Mouse (Mus musculus) pancreas, adult 10 weeks (tissue): Measurements from ENCODE around the gene Card10. TPM values are rescaled to one million over a fixed set of nuclear protein-coding genes. Genes with fewer than 3 reads are reported as not detected.

ENCODE experiments used
- polyA plus RNA-seq: library from polyadenylated mRNA; stranded (reverse); fragments of 350-450 nt; fragmentation: Illumina TruSeq; extraction: RNeasy Lipid Tissue Mini Kit (QIAGEN cat#74804); gene quantifications from one replicate; pipeline ENCODE4 v1.2.3, GENCODE M21; 2015; ENCODE audit warnings: low read depth, low replicate concordance; ENCODE audit not compliant: insufficient read depth

Card10 gene
- polyA plus RNA-seq = 11.2 TPM

DNA sequence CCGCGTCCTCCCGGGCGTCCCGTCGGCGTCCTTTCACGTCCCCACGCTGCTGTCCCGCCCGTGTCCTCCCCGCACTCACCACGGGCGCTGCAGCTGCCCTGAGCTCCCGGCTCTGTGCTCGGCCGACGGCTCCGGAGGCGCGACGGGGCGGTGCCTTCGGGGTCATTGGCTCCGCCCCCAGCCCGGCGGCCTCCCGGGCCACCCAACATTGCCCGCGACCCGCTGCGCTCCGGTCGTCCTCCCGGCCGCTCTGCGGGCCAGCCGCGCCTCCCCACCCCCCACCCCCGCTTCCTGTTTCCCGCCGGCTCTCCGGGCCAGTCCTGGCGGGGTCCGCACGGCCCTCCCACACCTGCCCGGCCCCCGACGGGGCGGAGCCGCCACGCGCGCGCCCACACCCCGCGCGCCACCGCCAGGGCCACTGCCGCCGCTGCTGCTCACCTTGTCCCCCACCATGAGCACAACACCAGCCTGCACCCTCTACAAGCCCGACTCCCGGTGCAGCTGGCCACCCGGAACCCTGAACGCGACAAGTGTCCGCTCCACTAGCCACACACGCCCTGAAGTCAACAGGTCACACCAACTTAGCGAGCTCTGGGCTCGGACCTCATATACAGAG lies at the start of gene Card10:
Gene Card10, minus strand, starts transcription at position 267 of the 616 bp plus-strand sequence.

DNA sequence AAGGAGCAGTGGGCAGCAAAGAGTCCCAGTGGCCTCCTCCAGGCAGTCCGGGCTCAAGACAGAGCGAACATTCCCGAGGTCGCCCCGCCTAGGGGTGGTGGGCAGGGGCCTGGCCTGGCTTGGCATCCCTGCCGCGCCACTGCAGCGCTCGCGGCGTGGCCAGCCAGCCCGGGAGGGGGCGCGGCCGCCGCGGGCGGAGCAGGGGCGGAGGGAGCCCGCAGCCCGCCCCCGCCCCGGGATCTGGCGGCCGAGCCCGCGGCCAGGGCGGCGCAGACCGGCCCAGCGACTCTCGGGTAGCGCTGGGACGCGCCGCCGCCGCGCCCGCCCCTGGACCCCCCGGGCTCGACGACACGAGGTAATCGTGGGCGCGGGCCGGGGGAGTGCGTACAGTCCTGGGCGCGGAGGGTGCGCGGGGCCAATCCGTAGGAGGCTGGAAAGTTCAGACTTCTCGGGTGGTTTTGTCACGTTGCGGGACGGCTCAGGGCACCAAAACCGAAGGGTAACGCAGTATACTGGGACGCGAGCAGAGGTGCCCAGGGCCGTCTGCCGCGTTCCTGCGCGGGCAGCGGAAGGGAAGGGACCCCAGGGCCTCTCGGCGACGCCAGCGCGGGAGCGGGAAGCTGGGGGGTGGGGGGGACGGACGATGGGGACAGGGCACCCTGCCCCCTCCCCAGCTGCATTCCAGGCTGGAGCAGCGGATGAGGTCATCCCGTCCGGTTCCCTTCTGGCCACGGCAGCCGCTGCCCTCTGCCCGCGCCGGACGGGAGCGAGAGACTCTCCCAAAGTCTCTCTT lies 39.7 kb upstream of the Card10 start, which contains the start of gene Cdc42ep1:
Gene Cdc42ep1, plus strand, starts transcription at position 254 of the 793 bp plus-strand sequence.

DNA sequence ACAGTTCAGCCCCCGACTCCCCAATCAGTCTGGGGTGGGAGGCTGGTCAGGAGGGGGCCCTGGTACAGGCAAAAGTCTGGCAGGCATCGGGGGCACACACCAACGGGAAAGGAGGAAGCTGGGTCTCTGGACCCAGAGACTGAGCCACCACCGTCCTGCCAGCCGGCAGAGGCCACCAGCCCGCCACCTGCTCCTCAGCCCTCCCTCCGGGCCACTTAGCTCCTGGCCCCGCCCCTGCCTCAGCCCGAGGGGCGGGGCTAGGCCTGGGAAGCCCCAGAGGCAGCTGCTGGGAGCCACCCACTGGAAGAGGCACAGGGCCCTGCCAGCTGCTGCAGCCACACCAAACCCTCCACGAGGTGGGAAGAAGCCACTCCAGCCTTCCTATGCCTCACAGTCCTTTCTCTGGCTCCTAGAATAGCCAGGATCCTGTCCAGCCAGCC lies 29.5 kb downstream of the Card10 start, which contains the start of gene Mfng:
Gene Mfng, minus strand, starts transcription at position 186 of the 440 bp plus-strand sequence.

Other genes starting within 250 kb of the Card10 start
- gene Rac2, start 230.3 kb downstream of the Card10 start, polyA plus RNA-seq = 2.2 TPM
- gene Cyth4, start 206.0 kb downstream of the Card10 start, polyA plus RNA-seq = 4.9 TPM
- gene Elfn2, start 84.3 kb downstream of the Card10 start, polyA plus RNA-seq = not detected
- gene Mfng, start 29.6 kb downstream of the Card10 start, polyA plus RNA-seq = 5.7 TPM
- gene Cdc42ep1, start 39.6 kb upstream of the Card10 start, polyA plus RNA-seq = 26.1 TPM
- gene Lgals2, start 52.5 kb upstream of the Card10 start, polyA plus RNA-seq = 2.3 TPM
- 14.9 TPM for gene Gga1, start 74.1 kb upstream of the Card10 start, polyA plus RNA-seq
- gene Gm49510, start 96.6 kb upstream of the Card10 start, polyA plus RNA-seq = not detected
- 4.2 TPM for gene Sh3bp1, start 96.7 kb upstream of the Card10 start, polyA plus RNA-seq
- gene Pdxp, start 110.9 kb upstream of the Card10 start, polyA plus RNA-seq = 0.81 TPM
- gene Lgals1, start 123.7 kb upstream of the Card10 start, polyA plus RNA-seq = 163 TPM
- gene Nol12, start 131.9 kb upstream of the Card10 start, polyA plus RNA-seq = 14.1 TPM
- 12.3 TPM for gene Triobp, start 144.7 kb upstream of the Card10 start, polyA plus RNA-seq
- 47.5 TPM for gene H1f0, start 225.4 kb upstream of the Card10 start, polyA plus RNA-seq
- 1.4 TPM for gene Galr3, start 238.8 kb upstream of the Card10 start, polyA plus RNA-seq